Mouse (Mus musculus): ENCODE results near the gene Gm3558. TPM values are rescaled to one million over a fixed set of nuclear protein-coding genes. Genes with fewer than 3 reads are reported as not detected.
A peak's percentile ranks its signal among the peaks of the same experiment; 100 is the strongest.
"Not testable (repeated sequence)": the region's sequence is repeated elsewhere in the genome, so short reads cannot be mapped to it uniquely, and the experiment has no call there.

The Gm3558 gene
- 1 to 10 TPM; 8.8 to 9.8 TPM for total RNA-seq (2021)

GRCm38 (mm10) chr14:7568382-7568781 is at the start of gene Gm3558:
Gm3558 (minus strand) TSS chr14:7568566.
- not testable (repeated sequence) for DNase-seq

GRCm38 (mm10) chr14:7595492-7595891 is 27.1 kb upstream of the Gm3558 start, which contains the start of gene Gm10338:
Gm10338 (minus strand) TSS chr14:7595592.
- not testable (repeated sequence) for DNase-seq

GRCm38 (mm10) chr14:7567890-7568289 is 476 bp downstream of the Gm3558 start:
- DNase-seq, result not testable (repeated sequence)

- DNase-seq, result peak; percentile 4 to 5
Observed at GRCm38 (mm10) chr14:7567266-7567665, 1.1 kb downstream of the Gm3558 start.

Other genes with a start within 250 kb of the Gm3558 start
- not detected for gene Gm5797, start 236.2 kb downstream of the Gm3558 start, total RNA-seq (2021)
- not detected for gene Gm8374, start 203.4 kb downstream of the Gm3558 start, total RNA-seq (2021)
- not detected for gene Gm3755, start 117.6 kb downstream of the Gm3558 start, total RNA-seq (2021)
- gene Gm3752, start 84.8 kb downstream of the Gm3558 start, total RNA-seq (2021), result not detected
- gene Gm10338, start 27.0 kb upstream of the Gm3558 start, total RNA-seq (2021), result not detected
- not detected for gene Gm10128, start 75.4 kb upstream of the Gm3558 start, total RNA-seq (2021)
- not detected for gene Gm26661, start 223.0 kb upstream of the Gm3558 start, total RNA-seq (2021)
- gene Flnb, start 249.4 kb upstream of the Gm3558 start, total RNA-seq (2021), result 10 to 100 TPM; 37.0 to 73.4 TPM